Mouse (Mus musculus) erythroblast, embryonic 14.5 days (primary cell): ENCODE measurements around the gene Atp8b4.

ENCODE experiments used
- GATA1 ChIP-seq: IDR thresholded peaks from 2 replicates; pipeline ENCODE4 v1.6.1; 2012; ENCODE audit warnings: low read length, inconsistent platforms, mixed read lengths
- TAL1 ChIP-seq: IDR thresholded peaks from 3 replicates; pipeline ENCODE4 v1.6.1; 2012; ENCODE audit warnings: low read length, inconsistent platforms, mixed read lengths

DNA sequence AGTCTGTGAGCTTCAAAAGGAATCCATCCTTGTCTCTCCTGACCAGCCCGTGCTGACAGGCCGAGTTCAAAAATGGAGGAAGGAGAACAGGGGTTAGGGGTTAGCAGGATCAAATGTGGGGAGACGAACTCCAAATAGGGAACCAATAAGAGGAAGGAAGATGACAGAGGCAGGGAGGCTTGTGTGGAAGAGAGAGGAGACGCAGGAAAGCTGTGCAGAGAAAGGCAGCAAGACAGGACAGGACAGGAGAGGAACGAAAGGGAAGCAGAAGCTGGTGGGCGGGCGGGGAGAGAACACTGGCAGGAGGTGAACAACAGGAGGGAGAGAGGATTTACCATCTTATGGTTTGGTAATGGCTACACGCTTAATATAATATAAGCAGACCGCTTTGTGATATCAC, 3.6 kb downstream of the Atp8b4 start:
- no peak for TF ChIP-seq GATA1
- no peak for TF ChIP-seq TAL1
